ENCODE assay signal across 15 mouse cellular contexts in genomic region chr12:109747201-109747600, GRCm38 (mm10).
A peak's percentile ranks its signal among the peaks of the same experiment; 100 is the strongest.
DNase-seq lines count a peak whose midpoint lies in the region; ATAC-seq and TF ChIP-seq lines count a peak whose summit lies in the region.
"Had no signal": no experiment of that assay in that cellular context is flagged by ENCODE, and none has a peak within 500 bp of the region (broad histone marks: within the 10 kb centered on the region; RNA-seq: fewer than 3 reads in every experiment).

No protein-coding gene starts in this region.

- no peak for ATAC-seq in midbrain, embryonic 12.5 days (ENCODE audit: low FRiP score, low read depth)
- ATAC-seq in midbrain, postnatal 0 days (ENCODE audit: low FRiP score) = no peak
- no peak for ATAC-seq in forebrain, embryonic 13.5 days
- no peak for ATAC-seq in neural tube, embryonic 12.5 days (ENCODE audit: low FRiP score, low read depth)

- peaks cover 24% of the 10 kb centered on the region for H3K36me3 ChIP-seq in midbrain, embryonic 12.5 days
- H3K36me3 ChIP-seq in midbrain, postnatal 0 days (ENCODE audit: insufficient read depth, low read length) = peaks cover 18% of the 10 kb centered on the region
- H3K36me3 ChIP-seq in forebrain, embryonic 13.5 days (ENCODE audit: poor library complexity, severe bottlenecking) = peaks cover 28% of the 10 kb centered on the region
- peaks cover 22% of the 10 kb centered on the region for H3K36me3 ChIP-seq in neural tube, embryonic 12.5 days
- H3K36me3 ChIP-seq: heart, embryonic 15.5 days; kidney, embryonic 15.5 days had no signal

- no peak for TF ChIP-seq CTCF in midbrain, postnatal 0 days (IDR thresholded peaks at IDR 0.05)

- no peak overlapping the region for H3K4me3 ChIP-seq in midbrain, embryonic 12.5 days
- no peak overlapping the region for H3K4me3 ChIP-seq in midbrain, postnatal 0 days (ENCODE audit: low read depth, low read length)
- H3K4me3 ChIP-seq in forebrain, embryonic 13.5 days = no peak overlapping the region
- H3K4me3 ChIP-seq in neural tube, embryonic 12.5 days = no peak overlapping the region
- H3K4me3 ChIP-seq: embryonic facial prominence, embryonic 12.5 days; heart, embryonic 15.5 days; kidney, embryonic 15.5 days had no signal

- H3K9ac ChIP-seq in midbrain, embryonic 12.5 days (replicated peaks) = no peak overlapping the region
- H3K9ac ChIP-seq in midbrain, postnatal 0 days (replicated peaks; ENCODE audit: low read length, poor library complexity, severe bottlenecking) = no peak overlapping the region
- H3K9ac ChIP-seq in forebrain, embryonic 13.5 days = no peak overlapping the region
- no peak overlapping the region for H3K9ac ChIP-seq in neural tube, embryonic 12.5 days
- H3K9ac ChIP-seq: embryonic facial prominence, embryonic 12.5 days; heart, embryonic 15.5 days; kidney, embryonic 15.5 days had no signal

- H3K27ac ChIP-seq in midbrain, embryonic 12.5 days (replicated peaks) = peak overlapping the region; percentile 60; the same call in 1 of the 2 replicates
- H3K27ac ChIP-seq in midbrain, postnatal 0 days (ENCODE audit: low read depth, low read length) = no peak overlapping the region; the same call in 1 of the 2 replicates
- H3K27ac ChIP-seq in forebrain, embryonic 13.5 days = peak overlapping the region; percentile 51
- H3K27ac ChIP-seq in neural tube, embryonic 12.5 days = 0 out of 2 replicates have a peak overlapping the region, but pooled peaks have one; percentile 32
- H3K27ac ChIP-seq: heart, embryonic 15.5 days; kidney, embryonic 15.5 days had no signal

- peaks cover 49% of the 10 kb centered on the region for H3K4me1 ChIP-seq in midbrain, embryonic 12.5 days
- H3K4me1 ChIP-seq in midbrain, postnatal 0 days (ENCODE audit: insufficient read depth, low read length) = no peaks in the 10 kb centered on the region
- H3K4me1 ChIP-seq in forebrain, embryonic 13.5 days = peaks cover 54% of the 10 kb centered on the region
- peaks cover 58% of the 10 kb centered on the region for H3K4me1 ChIP-seq in neural tube, embryonic 12.5 days

- H3K4me2 ChIP-seq in midbrain, embryonic 12.5 days (replicated peaks) = no peak overlapping the region
- H3K4me2 ChIP-seq in midbrain, postnatal 0 days (ENCODE audit: low read depth, low read length, poor library complexity, severe bottlenecking) = no peak overlapping the region
- H3K4me2 ChIP-seq in forebrain, embryonic 13.5 days = no peak overlapping the region
- no peak overlapping the region for H3K4me2 ChIP-seq in neural tube, embryonic 12.5 days (replicated peaks)
- H3K4me2 ChIP-seq: embryonic facial prominence, embryonic 12.5 days; heart, embryonic 15.5 days; kidney, embryonic 15.5 days had no signal

- 86% methylated on average over 5 of the region's 5 CpGs for WGBS in midbrain, embryonic 12.5 days
- WGBS in midbrain, postnatal 0 days = 90% methylated on average over 5 of the region's 5 CpGs
- WGBS in forebrain, embryonic 13.5 days = 89% methylated on average over 5 of the region's 5 CpGs
- 77% methylated on average over 5 of the region's 5 CpGs for WGBS in neural tube, embryonic 12.5 days

- peaks cover 27% of the 10 kb centered on the region for H3K27me3 ChIP-seq in midbrain, embryonic 12.5 days
- no peaks in the 10 kb centered on the region for H3K27me3 ChIP-seq in midbrain, postnatal 0 days (ENCODE audit: insufficient read depth, low read length)
- no peaks in the 10 kb centered on the region for H3K27me3 ChIP-seq in forebrain, embryonic 13.5 days
- H3K27me3 ChIP-seq in neural tube, embryonic 12.5 days (replicated peaks) = peaks cover 4% of the 10 kb centered on the region; the same call in 1 of the 2 replicates
- H3K27me3 ChIP-seq: embryonic facial prominence, embryonic 12.5 days; heart, embryonic 15.5 days had no signal

- DNase-seq in frontal cortex, postnatal 14 days (ENCODE audit: low spot score in 2 of 2) = peak; percentile 1 to 3
- DNase-seq in frontal cortex, postnatal 10 days (ENCODE audit: low spot score in 2 of 2) = no peak
- no peak for DNase-seq in midbrain, postnatal 0 days (ENCODE audit: low spot score)
- no peak for DNase-seq in spleen, adult 18-20 months
- no peak for DNase-seq in spleen, adult 12 weeks (ENCODE audit: low spot score)
- DNase-seq: adrenal gland, adult 8-10 months; layer of hippocampus, adult 9-11 months; lung, postnatal 10 days; thymus, postnatal 14 days had no signal

- no peaks in the 10 kb centered on the region for H3K9me3 ChIP-seq in midbrain, embryonic 12.5 days
- no peaks in the 10 kb centered on the region for H3K9me3 ChIP-seq in midbrain, postnatal 0 days (ENCODE audit: low read length)
- H3K9me3 ChIP-seq in forebrain, embryonic 13.5 days (replicated peaks) = no peaks in the 10 kb centered on the region
- H3K9me3 ChIP-seq in neural tube, embryonic 12.5 days = no peaks in the 10 kb centered on the region
- H3K9me3 ChIP-seq: embryonic facial prominence, embryonic 12.5 days; heart, embryonic 15.5 days; kidney, embryonic 15.5 days had no signal

Comparison
In these comparisons a context has a peak if more than half of its experiments do, and no peak if none do; other contexts are left out.
1. DNase-seq: peak in frontal cortex, postnatal 14 days (2 of 2); none in frontal cortex, postnatal 10 days (0 of 2), midbrain, postnatal 0 days (single experiment), spleen, adult 18-20 months (0 of 2) and spleen, adult 12 weeks (single experiment).